Mouse (Mus musculus) thymus, adult 18-20 months (tissue): ENCODE data around the gene Ptprm.
"Not testable (repeated sequence)": the region's sequence is repeated elsewhere in the genome, so short reads cannot be mapped to it uniquely, and the experiment has no call there.

Experiments
- DNase-seq, 2 experiments: peaks; one replicate each; pipeline ENCODE4 v3.0.0; 2022; ENCODE audit warnings: mixed read lengths in 2 of 2

Gene Ptprm

GRCm38 (mm10) chr17:66852496-66852895, 501.8 kb downstream of the Ptprm start:
- DNase-seq: no peak

- DNase-seq: not testable (repeated sequence)
These were observed 507.2 kb downstream of the Ptprm start for GRCm38 (mm10) chr17:66847011-66847410.

- no peak for DNase-seq
These were observed 531.9 kb downstream of the Ptprm start for GRCm38 (mm10) chr17:66822347-66822746.

- no peak for DNase-seq
These were observed 536.9 kb downstream of the Ptprm start for GRCm38 (mm10) chr17:66817380-66817779.

GRCm38 (mm10) chr17:66815921-66816320, 538.3 kb downstream of the Ptprm start:
- DNase-seq: no peak

- no peak for DNase-seq
These were observed 540.5 kb downstream of the Ptprm start for GRCm38 (mm10) chr17:66813786-66814185.

- DNase-seq: no peak
These were observed 540.9 kb downstream of the Ptprm start for GRCm38 (mm10) chr17:66813346-66813745.

- no peak for DNase-seq
These were observed 544.5 kb downstream of the Ptprm start for GRCm38 (mm10) chr17:66809786-66810185.

- no peak for DNase-seq
These were observed 546.1 kb downstream of the Ptprm start for GRCm38 (mm10) chr17:66808186-66808585.

- DNase-seq: no peak
These were observed 552.2 kb downstream of the Ptprm start for GRCm38 (mm10) chr17:66801831-66802687.

- DNase-seq: no peak
These were observed 554.0 kb downstream of the Ptprm start for GRCm38 (mm10) chr17:66800231-66800630.

- DNase-seq: no peak
These were observed 568.1 kb downstream of the Ptprm start for GRCm38 (mm10) chr17:66786166-66786565.

- DNase-seq: no peak
These were observed 568.7 kb downstream of the Ptprm start for GRCm38 (mm10) chr17:66785586-66785985.

GRCm38 (mm10) chr17:66783601-66784000, 570.7 kb downstream of the Ptprm start:
- no peak for DNase-seq

- DNase-seq: no peak
These were observed 571.2 kb downstream of the Ptprm start for GRCm38 (mm10) chr17:66783075-66783492.

GRCm38 (mm10) chr17:66781910-66782309, 572.3 kb downstream of the Ptprm start:
- no peak for DNase-seq

GRCm38 (mm10) chr17:66779026-66779425, 575.2 kb downstream of the Ptprm start:
- no peak for DNase-seq

- no peak for DNase-seq
These were observed 584.6 kb downstream of the Ptprm start for GRCm38 (mm10) chr17:66769365-66770363.

GRCm38 (mm10) chr17:66768689-66769275, 585.5 kb downstream of the Ptprm start:
- DNase-seq: no peak

GRCm38 (mm10) chr17:66766166-66766565, 588.1 kb downstream of the Ptprm start:
- DNase-seq: no peak

GRCm38 (mm10) chr17:66764435-66764834, 589.8 kb downstream of the Ptprm start:
- DNase-seq: no peak

GRCm38 (mm10) chr17:66762716-66763115, 591.5 kb downstream of the Ptprm start:
- no peak for DNase-seq
